Mouse (Mus musculus) midbrain, embryonic 16.5 days (tissue): ENCODE results near the gene Frat2. TPM values are rescaled to one million over a fixed set of nuclear protein-coding genes. Genes with fewer than 3 reads are reported as not detected.
A peak's percentile ranks its signal among the peaks of the same experiment; 100 is the strongest.

ENCODE experiments used
- ATAC-seq: fragments of 200-750 bp; cut with Nextera tagmentation; 2 replicates; pipeline ENCODE4 v1.8.0; 2017; ENCODE audit warnings: moderate TSS enrichment
- H3K27ac ChIP-seq: fragments of 300-500 bp; sonication (generic); 2 replicates; pipeline ENCODE4 v1.5.1; 2014; ENCODE audit warnings: mild to moderate bottlenecking, low read length, mixed read lengths
- H3K27me3 ChIP-seq: fragments of 300-500 bp; sonication (generic); 2 replicates; pipeline ENCODE4 v1.6.1; 2014; ENCODE audit warnings: low read depth, low read length, mixed read lengths; ENCODE audit not compliant: control insufficient read depth, insufficient read depth
- H3K36me3 ChIP-seq: fragments of 300-500 bp; sonication (generic); 2 replicates; pipeline ENCODE4 v1.6.1; 2014; ENCODE audit warnings: mild to moderate bottlenecking, low read length, moderate library complexity, mixed read lengths; ENCODE audit not compliant: control insufficient read depth, insufficient read depth
- H3K4me1 ChIP-seq: fragments of 300-500 bp; sonication (generic); 2 replicates; pipeline ENCODE4 v1.6.1; 2014; ENCODE audit warnings: mild to moderate bottlenecking, low read length, mixed read lengths; ENCODE audit not compliant: control insufficient read depth, insufficient read depth
- H3K4me2 ChIP-seq: fragments of 300-500 bp; sonication (generic); 2 replicates; pipeline ENCODE4 v1.6.1; 2014; ENCODE audit warnings: mild to moderate bottlenecking, low read length, mixed read lengths
- H3K4me3 ChIP-seq: fragments of 300-500 bp; sonication (generic); 2 replicates; pipeline ENCODE4 v1.5.1; 2014; ENCODE audit warnings: low read depth, mild to moderate bottlenecking, low read length, moderate library complexity, mixed read lengths
- H3K9ac ChIP-seq: fragments of 300-500 bp; sonication (generic); 2 replicates; pipeline ENCODE4 v1.6.1; 2014; ENCODE audit warnings: low read depth, low read length, mixed read lengths
- H3K9me3 ChIP-seq: fragments of 300-500 bp; sonication (generic); replicated peaks from 2 replicates; pipeline ENCODE4 v1.6.1; 2014; ENCODE audit warnings: mild to moderate bottlenecking, low read length, mixed read lengths; ENCODE audit not compliant: control insufficient read depth, poor library complexity, severe bottlenecking
- WGBS: fragments of 180-500 bp; shearing (Covaris S2); extraction: QIAGEN DNeasy Blood & Tissue Kit; methylation state at CpG from one replicate; pipeline ENCODE4 v1.1.7; 2014; 5-methylcytosine and 5-hydroxymethylcytosine counted together
- polyA plus RNA-seq: library from polyadenylated mRNA; unstranded; fragments of >200 nt; fragmentation: Nextera tagmentation; extraction: Ambion mirVana; gene quantifications from 2 replicates; pipeline ENCODE4 v1.2.1, GENCODE M21; 2015

Gene Frat2
- polyA plus RNA-seq, 1 experiment from 2014 or later, result 5.6 TPM

GRCm38 (mm10) chr19:41803322-41803721 lies 44.6 kb downstream of the Frat2 start:
- Histone ChIP-seq H3K4me3 (no peak overlapping the region), H3K9ac (no peak overlapping the region), H3K9me3 (no peaks in the 10 kb centered on the region), H3K27me3 (no peaks in the 10 kb centered on the region), H3K36me3 (no peaks in the 10 kb centered on the region), H3K27ac (no peak overlapping the region), H3K4me2 (no peak overlapping the region), H3K4me1 (peaks cover 12% of the 10 kb centered on the region)
- 40% methylated on average over 7 of the region's 7 CpGs for WGBS
- ATAC-seq, result no peak

DNA sequence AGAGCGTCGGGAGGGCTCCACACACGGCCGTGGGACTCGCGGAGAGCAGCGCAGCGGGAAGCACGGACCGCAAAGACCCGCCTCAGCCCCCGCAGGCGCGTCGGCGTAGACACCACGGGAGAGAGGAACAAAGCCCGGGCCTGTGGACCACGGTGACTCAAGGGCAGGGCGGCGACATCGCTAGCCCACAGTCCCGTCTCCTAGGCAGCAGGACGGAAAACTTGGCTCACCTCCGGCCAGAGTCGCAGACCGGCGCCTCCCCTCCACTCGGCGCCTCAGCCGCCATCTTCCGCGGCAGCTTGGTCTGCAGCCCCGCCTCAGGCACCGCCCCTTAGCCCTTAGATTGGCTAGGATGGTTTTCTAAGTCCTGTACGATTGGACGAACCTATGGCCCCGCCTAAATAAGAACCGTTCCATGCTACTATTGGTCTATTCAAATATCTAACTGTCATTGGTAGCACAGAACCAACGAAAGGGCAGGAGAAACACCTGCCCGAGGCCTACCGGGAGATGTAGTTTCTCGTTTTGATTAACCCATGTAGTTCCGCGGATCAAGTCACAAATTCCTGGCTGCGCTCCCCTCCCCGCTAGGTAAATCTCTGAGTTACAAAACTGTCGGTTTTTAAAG lies 46.1 kb downstream of the Frat2 start, which contains the start of gene Arhgap19:
Gene Arhgap19, minus strand, starts transcription at position 306 of the 628 bp plus-strand sequence.
- WGBS, result under 1% methylated on average over 48 of the region's 48 CpGs
- H3K4me3 ChIP-seq, result peak within 1 kb of the TSS; percentile 70
- H3K27me3 ChIP-seq, result no peaks in the 10 kb centered on the region
- no peaks in the 10 kb centered on the region for H3K9me3 ChIP-seq
- H3K4me1 ChIP-seq, result peaks cover 12% of the 10 kb centered on the region
- H3K27ac ChIP-seq, result peak within 1 kb of the TSS; percentile 64
- peak within 1 kb of the TSS; percentile 70 for H3K9ac ChIP-seq
- H3K4me2 ChIP-seq, result peak within 1 kb of the TSS; percentile 74
- peak; percentile 100 for ATAC-seq
- H3K36me3 ChIP-seq, result no peaks in the 10 kb centered on the region

DNA sequence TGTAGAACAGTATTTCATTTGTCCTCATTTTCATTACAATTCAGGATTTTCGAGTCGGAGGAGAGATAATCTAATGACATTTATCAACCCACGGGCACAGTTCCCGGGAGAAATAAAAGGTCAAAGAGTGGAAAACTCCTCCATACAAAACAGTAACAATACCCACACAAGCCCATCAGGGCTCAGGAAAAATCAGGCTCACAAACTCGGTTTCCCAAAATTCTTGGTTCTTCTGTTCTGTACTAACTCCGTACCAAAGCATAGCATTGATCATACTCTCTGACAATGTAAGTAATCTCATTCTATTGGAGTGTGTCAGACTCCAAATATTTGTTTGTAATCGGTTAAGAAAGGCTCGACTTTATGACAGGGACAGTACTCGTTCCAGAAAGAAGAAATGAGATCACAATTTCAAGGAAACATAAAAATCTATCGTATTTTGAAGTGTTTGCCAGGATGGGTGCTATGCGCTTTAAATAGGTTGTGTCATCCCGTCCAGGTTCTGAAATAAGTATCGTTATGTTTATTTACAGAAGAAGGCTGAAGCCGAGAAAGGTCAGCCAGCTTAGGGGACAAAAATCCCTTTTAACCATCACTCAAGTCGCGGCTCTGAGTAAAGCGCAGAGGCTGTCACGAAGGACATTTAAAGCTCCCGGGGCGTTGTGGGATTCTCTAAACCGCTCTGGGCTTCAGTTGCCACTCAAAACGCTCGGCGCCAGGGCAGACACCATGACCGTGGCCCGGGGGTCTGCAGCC lies 46.8 kb downstream of the Frat2 start:
- no peaks in the 10 kb centered on the region for H3K9me3 ChIP-seq
- peak overlapping the region; percentile 70 for H3K4me3 ChIP-seq
- peak overlapping the region; percentile 74 for H3K4me2 ChIP-seq
- H3K27me3 ChIP-seq, result no peaks in the 10 kb centered on the region
- WGBS, result 3% methylated on average over 26 of the region's 26 CpGs
- H3K4me1 ChIP-seq, result peaks cover 12% of the 10 kb centered on the region
- ATAC-seq, result no peak
- peak overlapping the region; percentile 70 for H3K9ac ChIP-seq
- H3K36me3 ChIP-seq, result no peaks in the 10 kb centered on the region
- H3K27ac ChIP-seq, result peak overlapping the region; percentile 64

GRCm38 (mm10) chr19:41800451-41800850 lies 47.5 kb downstream of the Frat2 start:
- WGBS, result 26% methylated on average over 6 of the region's 6 CpGs
- no peak for ATAC-seq
- Histone ChIP-seq H3K9me3 (no peaks in the 10 kb centered on the region), H3K27ac (no peak overlapping the region), H3K4me1 (peaks cover 12% of the 10 kb centered on the region), H3K4me3 (no peak overlapping the region), H3K4me2 (peak overlapping the region; percentile 74), H3K9ac (no peak overlapping the region; the same call in 1 of the 2 replicates), H3K27me3 (no peaks in the 10 kb centered on the region), H3K36me3 (no peaks in the 10 kb centered on the region)

DNA sequence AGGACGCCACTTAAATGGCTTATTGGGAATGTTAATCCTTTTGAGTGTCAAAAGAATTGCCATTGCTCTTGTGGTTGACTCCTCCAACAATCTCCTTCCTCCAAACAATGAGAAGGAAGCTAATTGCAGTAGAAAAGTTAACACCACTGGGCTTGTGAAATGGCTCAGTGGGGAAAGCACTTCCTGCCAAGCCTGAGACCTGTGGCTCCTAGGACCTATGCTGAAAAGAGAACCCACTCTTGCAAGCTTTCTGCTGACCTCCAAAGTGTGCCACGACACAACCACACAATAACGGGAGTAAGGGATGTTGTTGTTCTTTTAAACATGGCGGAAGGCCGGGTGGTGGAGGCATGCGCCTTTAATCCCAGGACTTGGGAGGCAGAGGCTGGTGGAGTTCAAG lies 50.4 kb downstream of the Frat2 start:
- H3K4me1 ChIP-seq, result peaks cover 12% of the 10 kb centered on the region
- no peak overlapping the region for H3K27ac ChIP-seq
- no peak overlapping the region for H3K4me2 ChIP-seq
- no peak for ATAC-seq
- no peaks in the 10 kb centered on the region for H3K36me3 ChIP-seq
- H3K27me3 ChIP-seq, result no peaks in the 10 kb centered on the region
- H3K4me3 ChIP-seq, result no peak overlapping the region
- H3K9me3 ChIP-seq, result no peaks in the 10 kb centered on the region
- 84% methylated on average over 6 of the region's 6 CpGs for WGBS
- no peak overlapping the region for H3K9ac ChIP-seq

DNA sequence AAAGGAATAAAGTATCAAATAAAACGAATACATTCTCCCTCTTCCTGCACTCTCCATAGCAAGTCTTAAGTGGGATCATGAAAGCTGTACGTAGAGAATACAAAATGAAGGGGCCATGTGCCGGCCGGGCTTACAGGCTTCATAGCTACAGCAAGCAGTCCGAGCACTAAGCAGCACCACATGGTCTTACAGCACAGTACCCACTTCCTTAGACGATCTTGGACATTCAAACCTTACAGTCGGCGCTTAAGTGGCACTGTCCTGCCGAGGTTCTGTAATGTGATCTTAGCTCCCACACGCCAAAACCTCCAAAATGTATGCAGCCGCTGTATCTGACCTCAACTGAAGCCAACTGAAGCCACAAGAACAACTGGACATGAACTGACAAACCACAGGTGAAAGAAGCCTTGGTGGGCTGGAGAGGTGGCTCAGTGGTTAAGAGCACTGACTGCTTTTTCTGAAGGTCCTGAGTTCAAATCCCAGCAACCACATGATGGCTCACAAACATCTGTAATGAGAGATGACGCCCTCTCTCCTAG lies 51.1 kb downstream of the Frat2 start:
- WGBS, result 82% methylated on average over 12 of the region's 12 CpGs

DNA sequence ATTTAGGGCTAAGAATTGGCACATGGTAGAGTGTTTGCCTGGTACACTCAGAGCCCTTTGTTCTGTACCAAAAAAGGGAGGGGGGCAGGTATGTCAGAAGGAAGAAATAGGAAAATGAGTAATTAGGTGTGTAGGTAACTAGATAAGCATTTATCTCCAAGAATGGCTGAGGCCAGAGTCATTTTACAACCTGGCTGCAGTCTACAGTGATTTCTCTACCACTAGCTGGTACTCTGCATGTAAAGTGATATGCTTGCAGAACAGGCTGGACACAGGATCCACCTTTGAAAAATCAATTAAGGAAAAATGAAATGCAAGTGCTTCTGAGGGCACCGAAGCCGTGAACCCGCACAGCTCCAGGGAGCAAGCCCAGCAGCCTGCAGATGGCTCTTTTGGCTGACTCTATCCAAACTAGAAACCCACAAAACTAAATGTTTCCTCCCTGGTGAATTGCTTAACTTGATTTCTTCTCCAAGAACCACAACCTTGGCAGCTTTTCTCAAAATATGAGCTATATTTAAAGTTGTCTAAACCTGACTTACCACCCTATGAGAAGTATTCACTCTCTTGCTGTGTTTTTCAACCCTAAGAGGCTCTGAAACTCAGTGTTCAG lies 51.7 kb downstream of the Frat2 start:
- ATAC-seq, result no peak
- WGBS, result 78% methylated on average over 3 of the region's 3 CpGs
- Histone ChIP-seq H3K27me3 (no peaks in the 10 kb centered on the region), H3K36me3 (no peaks in the 10 kb centered on the region), H3K4me2 (no peak overlapping the region), H3K9ac (no peak overlapping the region), H3K27ac (no peak overlapping the region), H3K9me3 (no peaks in the 10 kb centered on the region), H3K4me3 (no peak overlapping the region), H3K4me1 (peaks cover 9% of the 10 kb centered on the region)

More for the DNA sequence above, 51.1 kb downstream of the Frat2 start:
- H3K9me3 ChIP-seq, result no peaks in the 10 kb centered on the region
- H3K4me3 ChIP-seq, result no peak overlapping the region
- H3K9ac ChIP-seq, result no peak overlapping the region
- no peaks in the 10 kb centered on the region for H3K27me3 ChIP-seq
- H3K4me2 ChIP-seq, result no peak overlapping the region
- no peak overlapping the region for H3K27ac ChIP-seq
- H3K4me1 ChIP-seq, result peaks cover 9% of the 10 kb centered on the region
- H3K36me3 ChIP-seq, result no peaks in the 10 kb centered on the region
- no peak for ATAC-seq
